In genomic region chr19:42578631-42579030, GRCm38 (mm10) we compare ENCODE assay signal across 12 mouse cellular contexts. TPM values are rescaled to one million over a fixed set of nuclear protein-coding genes. Genes with fewer than 3 reads are reported as not detected.
"Had no signal": no experiment of that assay in that cellular context is flagged by ENCODE, and none has a peak within 500 bp of the region (broad histone marks: within the 10 kb centered on the region; RNA-seq: fewer than 3 reads in every experiment).

No protein-coding gene starts in this region.

- DNase-seq: liver, postnatal 0 days; lung, adult 2 months; lung, postnatal 14 days; lung, postnatal 36 days; right cerebral cortex, postnatal 14 days; thymus, adult 18-20 months; thymus, postnatal 14 days; thymus, postnatal 4 days had no signal

RNA-seq across cellular contexts. Expression of gene Loxl4, which starts 34.0 kb away (rescaled TPM):
- total RNA-seq: megakaryocyte progenitor cell, adult 5-6 weeks; monocyte, adult 5-6 weeks; neutrophil, adult 5-6 weeks had no signal
- polyA plus RNA-seq: macrophage had no signal
